Mouse (Mus musculus) Patski (cell line): Measurements from ENCODE around the gene Hnrnpm. TPM values are rescaled to one million over a fixed set of nuclear protein-coding genes. Genes with fewer than 3 reads are reported as not detected.

Source experiments
- ATAC-seq: fragments of 100-300 bp; one replicate; pipeline ENCODE4 v1.8.0; 2021
- CTCF ChIA-PET: fragments of 350-600 bp; sonication (Branson Sonifier 250); formaldehyde crosslinking; loops from one replicate; lab custom pipeline; 2022; ENCODE audit warnings: inconsistent platforms; lab: Charles Lee
- POLR2A ChIA-PET: fragments of 350-600 bp; sonication (Branson Sonifier 250); formaldehyde crosslinking; loops from one replicate; lab custom pipeline; 2022; ENCODE audit warnings: antibody characterized with exemption, inconsistent platforms; lab: Charles Lee
- DNase-seq: peaks from one replicate; pipeline ENCODE4 v3.0.0-alpha.2; 2011; ENCODE audit warnings: low read depth, low spot score
- H3K27me3 ChIP-seq: fragments of 371-371 bp; one replicate; pipeline ENCODE4 v1.5.1; 2021
- CTCF ChIP-seq: fragments of 100-300 bp; IDR thresholded peaks from one replicate; pipeline ENCODE4 v1.5.1; 2021
- in situ Hi-C: fragments of 300-500 bp; cut with MboI; formaldehyde crosslinking; loops from 3 replicates; pipeline ENCODE4 v1.11.1; 2018; ENCODE audit warnings: low pct_unique_long_range_greater_than_20kb, mixed read lengths
- polyA plus RNA-seq: library from polyadenylated mRNA; unstranded; gene quantifications from one replicate; pipeline ENCODE4 v1.2.3, GENCODE M21; 2021

The Hnrnpm gene
- polyA plus RNA-seq, 1 experiment from 2014 or later = 248 TPM

- no peaks in the 10 kb centered on the region for H3K27me3 ChIP-seq
- no peak for ATAC-seq
- CTCF ChIA-PET = interaction anchor here (1.1 to 1.8 kb wide), 3 partner anchors 8 to 152 kb away, joined by 4 to 6 read pairs (median 4); no protein-coding TSS in a partner anchor
- POLR2A ChIA-PET = no interaction called here
- in situ Hi-C loops = no loop called here
- no peak for TF ChIP-seq CTCF
- DNase-seq = no peak
Measured at GRCm38 (mm10) chr17:33675452-33675851, 11.2 kb downstream of the Hnrnpm start.

GRCm38 (mm10) chr17:33673837-33674236, 12.8 kb downstream of the Hnrnpm start:
- CTCF ChIA-PET = interaction anchor here (0.6 kb wide), 1 partner anchor 125 kb away, joined by 3 read pairs; no protein-coding TSS in a partner anchor
- DNase-seq = no peak
- in situ Hi-C loops = no loop called here
- ATAC-seq = no peak
- POLR2A ChIA-PET = no interaction called here
- no peaks in the 10 kb centered on the region for H3K27me3 ChIP-seq
- TF ChIP-seq CTCF = no peak

DNA sequence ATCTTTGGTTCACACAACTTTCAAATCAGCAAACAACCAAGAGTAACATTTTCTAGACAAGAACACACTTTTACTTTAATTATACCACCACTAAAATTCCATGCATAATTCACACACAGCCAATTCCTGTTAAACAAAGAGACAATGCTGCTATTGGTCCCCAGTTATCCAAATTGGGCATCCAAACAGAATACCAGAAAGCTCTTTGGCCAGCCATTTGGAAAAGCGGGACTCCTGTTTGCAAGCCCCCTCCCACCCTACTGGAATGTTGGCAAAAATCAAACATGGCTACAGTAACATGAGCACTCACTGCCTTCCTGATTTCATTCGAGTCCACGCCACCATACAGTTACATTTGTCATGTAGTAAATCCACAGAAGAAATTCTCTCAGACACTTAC, 17.0 kb downstream of the Hnrnpm start:
- in situ Hi-C loops = no loop called here

DNA sequence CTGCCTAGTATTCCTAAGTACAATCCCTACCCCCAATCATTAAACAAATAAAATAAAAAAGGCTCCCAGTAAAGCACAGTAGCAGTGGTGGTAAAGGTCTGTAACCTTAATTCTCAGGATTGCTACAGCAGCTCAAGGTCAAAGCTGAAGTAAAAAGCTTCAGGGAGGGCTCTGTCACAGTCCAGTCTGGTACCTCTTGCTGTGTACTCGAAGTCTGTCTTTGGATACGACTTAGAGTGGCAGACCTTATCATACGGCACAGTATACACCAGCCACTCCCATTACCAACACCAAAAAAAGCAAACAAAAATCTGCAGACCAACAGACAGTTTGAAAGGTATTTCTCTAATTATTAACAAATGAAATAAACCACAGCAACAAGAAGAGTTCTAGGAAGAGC, 19.8 kb downstream of the Hnrnpm start:
- no peak for ATAC-seq
- CTCF ChIA-PET = no interaction called here

More for the DNA sequence above, 17.0 kb downstream of the Hnrnpm start:
- DNase-seq = no peak
- TF ChIP-seq CTCF = no peak
- H3K27me3 ChIP-seq = no peaks in the 10 kb centered on the region
- ChIA-PET POLR2A (interaction anchor here (0.9 to 1.3 kb wide), 2 partner anchors 10 to 26 kb away, joined by 4 to 5 read pairs; no protein-coding TSS in a partner anchor), CTCF (no interaction called here)
- no peak for ATAC-seq

DNA sequence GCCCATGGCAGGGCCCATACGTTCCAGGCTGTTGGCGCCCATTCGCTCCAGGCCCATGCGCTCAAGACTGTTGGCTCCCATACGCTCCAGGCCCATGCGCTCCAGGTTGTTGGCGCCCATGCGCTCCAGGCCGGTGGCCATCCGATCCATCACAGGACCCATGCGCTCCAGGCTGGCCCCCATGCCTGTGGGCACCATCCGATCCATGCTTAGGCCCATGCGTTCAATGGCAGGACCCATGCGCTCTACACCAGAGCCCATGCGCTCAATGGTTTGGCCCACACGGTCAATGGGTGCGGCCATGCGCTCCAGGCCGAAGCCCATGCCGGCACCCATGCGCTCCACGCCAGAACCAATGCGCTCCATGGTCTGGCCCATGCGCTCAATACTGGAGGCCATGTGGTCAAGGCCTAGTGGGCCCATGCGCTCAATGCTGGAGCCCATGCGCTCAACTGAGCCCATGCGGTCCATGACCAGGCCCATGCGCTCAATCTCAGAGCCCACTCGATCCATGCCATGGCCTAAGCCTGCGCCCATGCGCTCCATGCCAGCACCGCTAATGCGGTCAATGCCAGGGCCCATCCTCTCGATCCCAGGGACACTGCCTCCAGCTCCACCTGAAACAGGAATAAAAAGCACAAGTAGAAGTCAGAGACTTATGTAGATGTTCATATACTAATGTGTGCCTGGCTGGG, 36.7 kb downstream of the Hnrnpm start:
- POLR2A ChIA-PET = no interaction called here
- TF ChIP-seq CTCF = no peak
- no peaks in the 10 kb centered on the region for H3K27me3 ChIP-seq
- ATAC-seq = no peak
- DNase-seq = no peak
- in situ Hi-C loops = no loop called here
- CTCF ChIA-PET = interaction anchor here (1.3 kb wide), 2 partner anchors 9 to 15 kb away, joined by 3 to 4 read pairs; no protein-coding TSS in a partner anchor

More for the DNA sequence above, 19.8 kb downstream of the Hnrnpm start:
- DNase-seq = no peak
- POLR2A ChIA-PET = no interaction called here
- TF ChIP-seq CTCF = no peak
- in situ Hi-C loops = no loop called here
- no peaks in the 10 kb centered on the region for H3K27me3 ChIP-seq

DNA sequence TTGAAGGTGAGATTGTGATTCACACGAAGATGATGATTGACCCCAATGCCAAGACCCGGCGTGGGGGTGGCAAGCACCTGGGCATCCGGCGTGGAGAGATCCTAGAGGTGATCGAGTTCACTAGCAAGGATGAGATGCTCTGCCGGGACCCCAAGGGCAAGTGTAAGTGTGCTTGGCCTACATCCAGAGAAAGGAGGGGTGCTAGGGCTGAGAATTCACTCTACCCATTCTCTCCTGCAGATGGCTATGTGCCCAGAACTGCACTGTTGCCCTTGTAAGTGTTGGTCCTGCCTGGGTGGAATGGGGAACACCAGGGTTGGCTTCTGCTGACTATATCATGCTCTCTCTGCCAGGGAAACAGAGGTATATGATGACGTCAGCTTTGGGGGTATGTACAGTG, 41.6 kb downstream of the Hnrnpm start:
- H3K27me3 ChIP-seq = no peaks in the 10 kb centered on the region
- DNase-seq (no peak), ATAC-seq (no peak)
- TF ChIP-seq CTCF = no peak
- ChIA-PET CTCF (no interaction called here), POLR2A (interaction anchor here (0.9 kb wide), 1 partner anchor 9 kb away, joined by 3 read pairs; no protein-coding TSS in a partner anchor)
- in situ Hi-C loops = no loop called here

DNA sequence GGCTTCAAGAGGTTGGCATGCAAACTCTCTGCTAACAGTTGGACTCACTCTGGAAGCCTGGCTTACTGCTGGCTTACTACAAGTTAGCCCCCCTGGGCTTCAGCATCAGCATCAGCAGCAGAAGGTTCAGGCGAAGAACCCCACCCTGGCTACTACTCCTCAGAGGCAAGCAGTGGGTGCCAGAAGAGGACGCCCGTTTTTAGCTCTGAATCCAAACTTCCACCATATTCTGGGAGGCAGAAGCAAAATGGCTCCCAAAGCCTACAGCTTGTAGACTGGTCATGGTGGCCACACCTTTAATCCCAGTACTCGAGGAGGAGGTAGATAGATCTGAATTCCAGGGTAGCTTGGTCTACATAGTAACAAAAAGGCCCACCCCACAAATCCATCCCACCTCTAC, 42.6 kb downstream of the Hnrnpm start:
- H3K27me3 ChIP-seq = no peaks in the 10 kb centered on the region
- ChIA-PET CTCF (interaction anchor here (0.7 kb wide), 1 partner anchor 28 kb away, joined by 4 read pairs; no protein-coding TSS in a partner anchor), POLR2A (interaction anchor here (0.9 to 1.7 kb wide), 2 partner anchors 8 to 25 kb away, joined by 3 to 4 read pairs; no protein-coding TSS in a partner anchor)
- no peak for TF ChIP-seq CTCF
- no peak for DNase-seq
- no peak for ATAC-seq
- in situ Hi-C loops = no loop called here

GRCm38 (mm10) chr17:33639743-33640142, 46.9 kb downstream of the Hnrnpm start:
- DNase-seq (no peak), ATAC-seq (no peak)
- in situ Hi-C loops = no loop called here
- CTCF ChIA-PET = no interaction called here
- no peaks in the 10 kb centered on the region for H3K27me3 ChIP-seq
- TF ChIP-seq CTCF = no peak
- POLR2A ChIA-PET = interaction anchor here (0.9 kb wide), 1 partner anchor 9 kb away, joined by 3 read pairs; no protein-coding TSS in a partner anchor

DNA sequence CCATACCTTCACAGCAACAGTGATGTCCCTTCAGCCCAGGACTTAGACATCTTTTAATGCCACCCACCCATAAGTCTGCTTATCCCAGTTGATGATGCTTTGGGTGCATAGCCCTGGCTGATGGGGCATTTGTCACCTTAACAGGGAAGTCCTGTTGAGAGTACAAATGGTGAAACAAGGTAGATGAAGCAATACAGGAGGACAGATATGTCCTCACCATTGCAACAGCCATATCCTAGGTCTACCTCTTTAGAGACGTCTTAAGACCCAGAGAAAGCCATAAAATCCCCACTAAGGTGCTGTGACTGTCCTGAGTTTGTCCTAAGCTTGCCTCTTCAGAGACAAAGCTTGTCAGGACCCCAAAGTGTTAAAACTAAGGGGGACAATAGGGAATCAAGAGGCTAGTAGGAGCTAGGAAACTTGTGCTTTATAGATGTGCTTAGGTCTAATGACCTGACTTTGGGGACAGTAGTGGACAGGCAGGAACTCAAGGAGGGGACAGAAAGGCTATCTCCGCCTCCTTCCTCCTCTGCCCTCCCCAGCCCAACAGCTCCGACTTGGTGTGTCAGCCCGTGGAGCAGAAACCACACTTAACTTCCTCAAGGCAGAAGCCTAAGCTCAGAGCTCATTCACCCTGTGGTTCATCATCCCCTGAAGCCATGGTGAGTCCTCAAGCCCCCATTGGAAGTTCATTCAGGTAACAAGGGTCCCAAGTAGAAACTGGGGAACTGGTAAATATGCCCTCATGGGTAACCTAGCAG, 49.0 kb downstream of the Hnrnpm start, which contains the start of gene Pram1:
TSS of gene Pram1 (plus strand) at position 541 of the 761 bp plus-strand sequence.
- TF ChIP-seq CTCF = no peak
- ATAC-seq (no peak), DNase-seq (no peak)
- no peaks in the 10 kb centered on the region for H3K27me3 ChIP-seq
- POLR2A ChIA-PET = no interaction called here
- in situ Hi-C loops = no loop called here
- CTCF ChIA-PET = interaction anchor here (1.4 kb wide), 1 partner anchor 9 kb away, joined by 4 read pairs; the partner anchor contains the start of gene Zfp414

GRCm38 (mm10) chr17:33637038-33637437, 49.6 kb downstream of the Hnrnpm start:
- ATAC-seq (no peak), DNase-seq (no peak)
- ChIA-PET CTCF (interaction anchor here (1.4 kb wide), 1 partner anchor 8 kb away, joined by 4 read pairs; the partner anchor contains the start of gene Zfp414), POLR2A (no interaction called here)
- TF ChIP-seq CTCF = no peak
- H3K27me3 ChIP-seq = no peaks in the 10 kb centered on the region
- in situ Hi-C loops = no loop called here
